8 mouse cellular contexts compared by ENCODE assay signal in the genomic region with DNA sequence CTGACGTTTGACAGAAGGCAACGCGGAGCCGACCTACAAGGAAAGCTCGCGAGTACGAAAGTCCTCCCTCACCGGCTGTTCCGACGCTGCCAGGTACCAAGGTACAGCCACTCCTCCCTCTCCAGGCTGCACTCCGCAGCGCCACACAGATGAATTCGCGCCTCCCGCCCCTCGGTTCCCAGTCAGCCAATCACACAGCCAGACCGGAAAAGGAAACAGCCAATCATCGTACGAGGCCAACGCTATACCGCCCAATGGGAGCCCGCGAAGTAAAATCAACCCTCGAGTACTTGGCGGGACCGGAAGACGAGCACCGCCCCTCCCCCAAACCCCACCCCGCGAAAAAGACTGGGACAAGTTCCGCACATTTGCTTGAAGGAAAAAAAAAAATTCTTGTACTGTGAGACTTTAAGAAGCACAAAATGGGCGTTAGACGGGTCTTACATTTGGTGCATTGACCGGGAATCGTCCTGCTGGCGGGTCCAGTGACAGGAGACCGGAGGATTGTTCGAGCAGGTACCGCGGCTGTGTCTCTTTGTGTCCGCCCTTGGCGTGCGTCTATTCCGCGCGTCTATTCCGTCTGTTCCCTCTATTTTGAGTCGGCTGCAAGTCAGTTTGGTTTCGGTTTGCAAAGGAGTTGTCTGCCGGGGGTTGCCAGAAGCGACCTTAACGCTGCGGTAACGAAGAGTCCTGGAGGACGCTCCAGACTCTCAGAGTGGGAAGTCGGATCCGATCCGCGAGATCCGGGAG. TPM values are rescaled to one million over a fixed set of nuclear protein-coding genes. Genes with fewer than 3 reads are reported as not detected.
DNase-seq lines count a peak whose midpoint lies in the region; ATAC-seq lines count a peak whose summit lies in the region.

TSS of gene Brip1 (minus strand) at position 157 of the 750 bp plus-strand sequence.

- peak within 1 kb of the TSS; percentile 91 for H3K4me3 ChIP-seq in hindbrain, embryonic 15.5 days

- H3K36me3 ChIP-seq in hindbrain, embryonic 15.5 days: peaks cover 26% of the 10 kb centered on the region

- DNase-seq in T-cell, adult 2 months (ENCODE audit: low spot score): peak; percentile 93
- DNase-seq in cerebellum, postnatal 36 days: peak; percentile 89 to 92
- peak; percentile 85 to 90 for DNase-seq in frontal cortex, postnatal 36 days (ENCODE audit: low spot score in 2 of 2)
- peak; percentile 75 for DNase-seq in left cerebral cortex, adult 11 months (ENCODE audit: low spot score)
- peak; percentile 93 to 95 for DNase-seq in lung, postnatal 4 days
- peak; percentile 93 for DNase-seq in retina, postnatal 7 days (ENCODE audit: low read depth, low spot score)
- DNase-seq in urinary bladder, adult 2 months (ENCODE audit: low spot score): peak; percentile 74

- no peaks in the 10 kb centered on the region for H3K9me3 ChIP-seq in hindbrain, embryonic 15.5 days

- no peaks in the 10 kb centered on the region for H3K27me3 ChIP-seq in hindbrain, embryonic 15.5 days

- WGBS in hindbrain, embryonic 15.5 days: under 1% methylated on average over 60 of the region's 60 CpGs

- peak; percentile 99 for ATAC-seq in hindbrain, embryonic 15.5 days (ENCODE audit: low FRiP score, low read depth)

- peak within 1 kb of the TSS; percentile 77 for H3K27ac ChIP-seq in hindbrain, embryonic 15.5 days (replicated peaks)

- peaks cover 17% of the 10 kb centered on the region for H3K4me1 ChIP-seq in hindbrain, embryonic 15.5 days (replicated peaks)

- peak within 1 kb of the TSS; percentile 92 for H3K4me2 ChIP-seq in hindbrain, embryonic 15.5 days

- H3K9ac ChIP-seq in hindbrain, embryonic 15.5 days: peak within 1 kb of the TSS; percentile 78

RNA-seq across cellular contexts. Expression of gene Brip1, which starts in this region (rescaled TPM):
- polyA plus RNA-seq in hindbrain, embryonic 15.5 days (2015; fragmentation: Nextera tagmentation; extraction: Ambion mirVana): 2.3 and 2.6 TPM in 2 replicates
- polyA plus RNA-seq in urinary bladder, adult 2 months (2012; rRNA removed): 0.43 and 0.72 TPM in 2 replicates

Comparison
In these comparisons a context has a peak if more than half of its experiments do, and no peak if none do; other contexts are left out.
1. Peak in every context shown above with its lines: DNase-seq, ATAC-seq, H3K4me3 ChIP-seq and H3K27ac ChIP-seq.
2. Peak in DNase-seq in urinary bladder, adult 2 months; RNA of the gene not detected or under 1 TPM.